Mouse (Mus musculus): ENCODE results near the gene Proser2. TPM values are rescaled to one million over a fixed set of nuclear protein-coding genes. Genes with fewer than 3 reads are reported as not detected.
A peak's percentile ranks its signal among the peaks of the same experiment; 100 is the strongest.

The Proser2 gene
- under 1 TPM; 0.70 to 0.97 (median 0.90) TPM for total RNA-seq (2022)

DNA sequence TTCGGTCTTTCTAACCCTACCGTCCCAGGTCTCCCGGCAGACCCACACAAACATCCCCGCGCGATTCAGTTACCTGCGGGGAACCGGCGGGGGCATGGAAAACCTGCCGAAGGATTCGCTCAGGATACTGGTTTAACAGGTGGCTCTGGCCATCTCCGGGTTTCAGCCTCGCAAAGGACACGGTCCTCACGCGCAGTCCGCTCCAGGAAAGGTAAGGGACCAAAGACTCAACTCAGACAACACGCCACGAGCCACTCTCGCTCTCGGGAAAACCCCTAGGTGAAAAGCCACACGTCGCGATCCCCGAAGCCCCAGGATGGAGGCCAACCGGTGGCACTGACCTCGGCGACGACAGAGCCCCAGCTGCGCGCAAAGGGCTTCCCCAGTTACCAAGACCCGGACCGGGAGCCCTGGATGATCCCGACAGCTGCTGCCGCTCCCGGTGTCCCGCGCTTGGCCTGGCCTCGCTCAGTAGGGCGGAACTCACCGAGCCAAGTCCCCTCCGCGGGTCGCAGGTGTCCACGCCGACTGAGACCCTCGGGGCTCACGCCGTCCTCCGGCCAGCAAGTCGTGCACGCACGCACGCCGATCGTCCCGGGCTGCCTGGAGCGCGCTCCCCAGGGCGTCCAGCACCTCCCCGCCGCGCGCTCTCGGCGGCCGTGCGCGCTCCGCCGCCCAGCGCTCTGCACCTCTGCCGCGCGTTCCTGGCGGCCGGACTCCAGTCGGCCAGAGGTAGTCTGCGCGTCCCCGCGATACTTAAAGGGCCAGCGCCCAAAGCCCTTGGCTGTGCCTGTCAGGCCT is at the start of gene Proser2:
TSS of gene Proser2 (minus strand) at position 657 of the 801 bp plus-strand sequence.
- peak; percentile 48 to 72 for DNase-seq (ENCODE audit: low spot score in 2 of 2)

- DNase-seq (ENCODE audit: low spot score in 2 of 2): no peak
Observed at GRCm38 (mm10) chr2:6179749-6180117, 49.7 kb upstream of the Proser2 start.

DNA sequence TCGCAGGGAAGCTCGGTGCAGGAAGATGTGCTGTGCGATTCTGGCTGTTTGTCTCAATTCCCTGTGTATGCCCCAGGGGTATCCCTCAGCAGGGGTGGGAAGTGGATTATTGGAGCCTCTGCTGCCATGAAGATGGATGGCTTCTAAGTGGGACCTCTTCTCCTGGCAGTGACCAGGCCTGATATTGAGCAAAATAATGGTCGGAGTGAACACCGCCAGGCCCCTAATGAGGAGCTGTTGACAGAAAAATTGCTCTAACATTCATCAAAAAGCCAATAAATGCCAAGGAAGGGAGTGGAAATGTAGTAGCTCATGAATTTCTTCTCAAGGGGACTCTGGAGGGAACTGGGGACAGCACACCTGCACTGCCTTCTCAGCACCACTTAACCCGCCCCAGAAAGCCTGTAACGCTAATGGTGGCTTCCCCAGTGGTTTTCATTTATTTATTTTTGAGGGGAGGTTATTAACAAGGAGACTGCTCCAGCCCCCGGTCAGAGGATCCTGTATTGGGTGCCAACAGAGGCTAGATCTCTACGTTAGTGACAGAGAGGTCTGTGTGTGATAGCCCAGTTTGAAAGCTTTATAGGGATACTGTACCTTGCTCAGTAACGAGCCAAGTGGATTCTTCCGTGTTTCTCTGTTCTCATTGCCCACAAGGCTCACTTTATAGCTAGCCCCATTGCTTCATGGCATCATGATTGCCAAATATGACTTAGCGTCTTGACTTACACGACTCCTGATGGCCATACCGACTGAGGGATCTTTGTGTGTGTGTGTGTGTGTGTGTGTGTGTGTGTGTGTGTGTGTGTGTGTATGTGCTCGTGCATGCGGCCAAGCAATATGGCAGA is 49.1 kb upstream of the Proser2 start:
- no peak for DNase-seq (ENCODE audit: low spot score in 2 of 2)

DNA sequence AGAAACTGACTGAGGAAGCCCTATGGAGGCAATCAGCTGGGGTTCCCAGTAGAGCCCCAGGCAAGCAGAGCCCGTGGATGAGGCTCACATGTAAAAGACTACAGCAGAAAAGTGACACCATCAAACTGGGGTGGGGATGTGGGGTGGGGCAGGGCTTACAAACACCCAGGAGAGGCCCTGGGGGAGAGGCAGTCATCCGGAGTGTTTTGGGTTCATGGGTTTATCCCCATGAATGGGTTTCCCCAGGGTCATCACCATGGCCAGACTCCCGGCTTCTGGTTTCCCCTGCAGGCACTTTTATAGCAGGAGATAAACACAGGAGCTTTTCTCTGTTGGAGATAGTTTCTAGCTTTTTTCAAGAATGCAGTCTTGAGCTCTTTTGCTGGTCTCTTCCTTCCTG is 43.0 kb upstream of the Proser2 start:
- DNase-seq (ENCODE audit: low spot score in 2 of 2): no peak

- no peak for DNase-seq (ENCODE audit: low spot score in 2 of 2)
Observed at GRCm38 (mm10) chr2:6168560-6168959, 38.5 kb upstream of the Proser2 start.

DNA sequence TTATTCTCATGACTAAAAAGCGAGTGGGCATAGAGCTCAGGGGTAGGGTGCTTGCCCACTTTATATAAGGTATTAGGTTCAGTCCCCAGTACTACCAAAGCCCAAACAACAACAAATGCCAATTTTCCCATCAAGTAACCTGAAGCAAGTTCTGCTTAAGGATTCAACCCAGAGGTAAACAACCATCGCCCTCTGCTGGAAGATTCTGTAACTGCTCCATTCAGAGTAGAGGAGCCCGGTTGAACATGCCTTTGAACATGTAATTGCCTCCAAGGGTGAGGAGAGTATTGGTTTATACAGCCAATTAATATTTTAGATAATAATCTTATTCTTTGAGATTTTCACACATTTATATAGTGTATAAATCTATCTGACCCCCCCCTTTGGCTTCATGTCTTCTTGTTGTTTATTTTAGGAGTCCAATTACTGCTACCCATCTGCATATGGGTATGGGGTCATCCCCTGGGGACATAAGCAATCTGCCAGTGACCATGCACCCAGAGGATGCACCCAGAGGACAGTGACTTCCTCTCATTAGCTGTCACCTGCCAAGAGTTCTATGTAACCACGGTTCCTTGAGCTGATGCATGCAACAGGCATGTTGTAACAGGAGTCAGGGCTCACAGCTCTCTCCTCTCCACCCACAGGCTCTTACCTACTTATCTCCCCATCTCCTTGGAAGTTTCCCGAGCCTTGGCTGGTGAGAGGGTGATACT is 38.0 kb upstream of the Proser2 start:
- DNase-seq (ENCODE audit: low spot score in 2 of 2): peak; percentile 30 to 46

- DNase-seq (ENCODE audit: low spot score in 2 of 2): no peak
Observed at GRCm38 (mm10) chr2:6165771-6166170, 35.8 kb upstream of the Proser2 start.

- no peak for DNase-seq (ENCODE audit: low spot score in 2 of 2)
Observed at GRCm38 (mm10) chr2:6164606-6165290, 34.7 kb upstream of the Proser2 start.

DNA sequence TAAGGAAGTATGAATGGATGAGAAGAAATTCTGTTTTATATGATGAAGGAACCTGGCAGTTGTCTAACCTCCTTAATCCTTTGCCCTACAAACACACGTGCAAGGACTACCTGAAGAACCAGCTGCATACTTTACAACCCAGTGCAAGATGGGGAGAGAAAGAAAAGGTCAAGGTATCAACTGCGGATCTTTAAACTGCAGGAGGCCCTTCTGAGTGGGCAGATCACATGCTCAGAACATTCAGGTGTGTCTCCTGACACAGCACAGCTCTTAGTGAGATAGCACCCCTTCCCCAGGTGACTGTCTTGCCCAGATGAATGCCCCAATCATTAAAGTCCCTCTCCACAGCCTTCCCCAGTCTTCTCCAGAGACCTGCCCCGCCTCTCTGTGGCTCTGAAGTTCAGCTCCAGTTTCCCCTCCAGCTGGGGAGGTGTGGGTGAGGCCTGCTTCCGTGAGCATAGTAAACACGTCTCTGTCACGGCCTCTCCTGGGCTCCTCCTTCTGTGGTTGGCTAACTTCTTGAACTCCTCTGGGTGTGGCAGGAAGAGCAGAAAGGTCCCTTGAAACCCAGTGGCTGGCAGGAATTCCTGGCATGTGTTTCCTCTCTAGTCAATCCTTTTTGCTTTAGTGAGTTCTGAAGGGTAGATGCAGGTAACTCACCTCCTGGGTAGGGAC is 32.5 kb upstream of the Proser2 start:
- DNase-seq (ENCODE audit: low spot score in 2 of 2): no peak

GRCm38 (mm10) chr2:6159735-6160134 is 29.7 kb upstream of the Proser2 start:
- no peak for DNase-seq (ENCODE audit: low spot score in 2 of 2)

DNA sequence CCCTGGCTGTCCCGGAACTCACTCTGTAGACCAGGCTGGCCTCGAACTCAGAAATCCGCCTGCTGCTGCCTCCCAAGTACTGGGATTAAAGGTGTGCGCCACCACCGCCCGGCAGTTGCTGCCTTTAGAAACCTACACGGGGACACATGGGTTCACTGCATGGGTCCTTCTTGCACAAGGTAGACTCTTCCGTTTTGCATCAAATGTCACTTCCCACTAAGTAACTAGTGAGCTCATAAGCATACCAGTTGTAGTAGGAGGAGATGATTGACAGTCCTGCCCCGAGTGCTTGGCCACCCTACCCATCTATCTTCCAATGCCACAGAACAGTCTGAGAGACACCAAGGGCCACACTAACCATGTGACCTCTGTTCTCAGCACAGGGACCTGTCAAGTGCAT is 29.2 kb upstream of the Proser2 start:
- DNase-seq (ENCODE audit: low spot score in 2 of 2): no peak

DNA sequence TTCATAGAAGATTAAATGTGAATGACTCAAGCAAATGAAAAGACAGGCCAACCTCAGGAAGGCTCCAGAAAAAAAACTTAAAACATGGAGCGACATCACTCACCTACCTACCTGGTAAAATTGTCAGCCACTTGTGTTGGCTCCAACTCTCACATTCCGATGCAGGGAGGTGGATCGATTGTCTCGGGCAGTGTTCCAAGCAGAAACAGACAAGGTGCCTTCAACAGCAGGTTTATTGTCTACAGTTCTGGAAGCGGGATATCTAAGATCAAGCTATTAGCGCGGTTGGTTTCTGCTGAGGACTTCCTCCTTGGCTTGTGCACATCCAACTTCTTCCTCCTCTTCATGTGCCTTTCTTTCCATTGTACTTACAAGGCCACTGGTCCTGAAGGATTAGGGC is 27.6 kb upstream of the Proser2 start:
- DNase-seq (ENCODE audit: low spot score in 2 of 2): no peak

DNA sequence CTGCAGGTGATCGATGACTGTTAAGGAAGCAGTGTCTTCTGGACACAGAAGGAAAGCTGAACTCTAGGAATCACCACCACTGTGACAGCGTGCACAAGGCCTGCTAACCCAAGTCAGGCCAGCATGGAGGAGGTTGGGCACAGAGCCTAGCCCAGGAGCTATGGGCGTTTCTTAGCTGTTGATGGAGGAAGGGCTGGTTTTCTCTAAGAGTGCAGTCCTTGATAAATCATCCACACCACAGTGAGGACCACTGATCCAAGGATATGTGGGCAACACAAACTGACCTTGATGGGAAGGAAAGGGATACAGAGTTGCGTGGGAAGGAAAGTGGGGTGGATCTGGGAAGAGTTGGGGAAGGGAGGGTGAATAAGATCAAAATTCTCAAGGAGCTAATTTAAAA is 27.2 kb upstream of the Proser2 start:
- DNase-seq (ENCODE audit: low spot score in 2 of 2): no peak

GRCm38 (mm10) chr2:6149801-6150200 is 19.8 kb upstream of the Proser2 start:
- no peak for DNase-seq (ENCODE audit: low spot score in 2 of 2)

DNA sequence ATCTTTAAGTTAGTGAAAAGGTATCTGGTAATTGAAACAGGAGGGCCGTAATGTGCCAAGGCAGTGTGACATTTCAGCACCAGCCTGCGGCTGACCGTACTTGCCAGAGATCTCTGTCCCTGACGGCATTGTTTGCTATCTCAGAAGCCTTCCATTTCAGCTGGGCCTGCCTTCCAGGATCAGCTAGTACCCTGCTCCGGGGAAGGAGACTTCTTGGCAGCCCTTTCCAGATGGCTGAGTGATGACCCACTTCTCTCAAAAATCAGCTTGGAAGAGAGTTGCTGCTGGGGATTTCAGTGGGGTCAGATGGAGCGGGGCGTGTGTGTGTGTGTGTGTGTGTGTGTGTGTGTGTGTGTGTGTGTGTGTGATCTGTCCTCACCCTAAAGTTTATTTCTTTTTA is 16.9 kb upstream of the Proser2 start:
- DNase-seq (ENCODE audit: low spot score in 2 of 2): no peak

DNA sequence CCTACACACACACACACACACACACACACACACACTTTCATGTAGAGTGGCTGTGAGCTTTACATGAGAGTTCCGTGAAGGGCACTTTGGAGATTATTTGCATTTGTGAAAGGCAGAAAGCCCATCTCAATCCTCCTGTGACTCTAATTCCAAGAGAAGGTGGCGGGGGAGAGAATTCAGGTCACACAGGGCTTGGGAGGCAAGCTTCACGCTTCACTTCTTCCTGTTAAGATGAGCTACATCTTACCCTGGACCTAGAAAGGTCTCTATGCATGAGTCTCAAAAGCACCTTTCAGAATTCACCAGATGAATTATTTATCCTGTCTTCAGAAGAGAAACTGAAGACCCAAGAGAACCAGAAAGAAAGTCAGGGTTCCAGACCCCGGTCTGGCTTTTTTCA is 16.2 kb upstream of the Proser2 start:
- DNase-seq (ENCODE audit: low spot score in 2 of 2): no peak

- no peak for DNase-seq (ENCODE audit: low spot score in 2 of 2)
Observed at GRCm38 (mm10) chr2:6145611-6146010, 15.6 kb upstream of the Proser2 start.

DNA sequence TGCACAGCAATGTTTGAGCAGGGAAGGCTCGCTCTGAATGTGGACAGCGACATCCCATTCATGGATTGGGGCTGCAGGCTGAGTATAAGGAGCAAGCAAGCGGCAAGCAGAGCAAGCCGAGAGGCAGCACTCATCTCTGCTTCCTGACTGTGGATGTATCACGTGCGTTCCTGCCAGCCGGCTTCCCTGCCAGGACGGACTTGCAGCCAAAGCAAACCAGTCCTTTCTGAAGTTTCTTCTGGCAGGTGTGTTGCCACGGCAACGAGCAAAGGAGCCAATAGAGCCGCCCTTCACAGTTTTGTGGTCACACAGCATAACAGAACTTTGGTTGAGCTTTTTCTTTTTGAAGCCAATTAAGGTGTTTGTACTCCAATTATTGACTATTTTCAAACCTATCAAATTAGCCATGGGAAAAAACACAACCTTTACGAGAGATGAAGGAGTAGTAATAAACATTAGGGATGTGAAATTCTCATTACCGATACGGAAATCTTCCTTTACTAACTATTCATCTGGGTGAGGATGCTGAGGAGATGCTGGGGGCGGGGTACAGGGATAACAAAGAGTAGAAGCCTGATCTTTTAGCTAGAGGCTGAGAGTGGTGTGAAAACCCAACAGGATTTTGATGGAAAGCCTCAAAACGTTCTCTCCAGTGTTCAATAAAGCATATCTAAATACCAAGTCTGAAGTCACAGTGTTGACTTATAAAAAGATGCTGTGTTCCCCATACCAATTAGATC is 13.1 kb upstream of the Proser2 start:
- DNase-seq (ENCODE audit: low spot score in 2 of 2): no peak

GRCm38 (mm10) chr2:6140572-6141161 is 10.7 kb upstream of the Proser2 start:
- no peak for DNase-seq (ENCODE audit: low spot score in 2 of 2)

- DNase-seq (ENCODE audit: low spot score in 2 of 2): no peak
Observed at GRCm38 (mm10) chr2:6133871-6134270, 3.9 kb upstream of the Proser2 start.
